Mouse (Mus musculus): ENCODE results near the gene Slco2b1. TPM values are rescaled to one million over a fixed set of nuclear protein-coding genes. Genes with fewer than 3 reads are reported as not detected.
"Not testable (repeated sequence)": the region's sequence is repeated elsewhere in the genome, so short reads cannot be mapped to it uniquely, and the experiment has no call there.

The Slco2b1 gene
- total RNA-seq, 2 experiments from 2014 or later: 10.1 to 11.9 TPM

DNA sequence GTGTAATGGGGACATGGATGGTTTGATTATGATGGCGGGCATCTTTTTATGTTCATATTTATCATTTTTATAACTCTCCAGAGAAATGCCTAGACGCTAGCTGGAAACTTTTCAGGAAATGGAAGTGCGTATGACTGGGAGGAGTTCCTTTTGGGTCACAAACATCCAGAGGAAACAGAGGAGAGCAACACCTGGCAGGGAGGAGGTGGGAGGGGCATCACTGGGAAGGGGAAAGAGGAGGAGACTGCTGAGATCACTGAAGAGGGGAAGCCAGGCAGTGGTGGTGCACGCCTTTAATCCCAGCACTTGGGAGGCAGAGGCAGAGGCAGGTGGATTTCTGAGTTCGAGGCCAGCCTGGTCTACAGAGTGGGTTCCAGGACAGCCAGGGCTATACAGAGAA, 16.7 kb downstream of the Slco2b1 start:
- not testable (repeated sequence) for DNase-seq (ENCODE audit: low spot score in 2 of 2)

DNA sequence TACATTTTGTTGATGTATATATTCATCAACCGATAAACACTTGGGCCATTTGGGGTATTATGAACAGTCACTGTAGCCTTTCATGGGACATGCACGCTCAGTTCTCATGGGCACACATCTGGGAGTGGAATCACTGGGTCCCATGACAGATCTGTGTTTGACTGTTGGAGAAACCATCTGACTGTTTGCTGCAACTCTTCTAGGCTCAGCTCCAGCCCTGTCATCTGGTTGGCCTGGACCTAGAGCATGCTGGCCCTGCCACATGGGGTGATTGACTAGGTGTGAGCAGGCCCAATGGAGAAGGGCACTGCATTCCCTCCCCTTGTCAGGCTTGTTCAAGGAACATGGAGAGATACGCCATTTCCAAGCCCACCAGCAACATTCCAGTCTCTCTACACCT, 17.2 kb downstream of the Slco2b1 start:
- DNase-seq (ENCODE audit: low spot score in 2 of 2): no peak

DNA sequence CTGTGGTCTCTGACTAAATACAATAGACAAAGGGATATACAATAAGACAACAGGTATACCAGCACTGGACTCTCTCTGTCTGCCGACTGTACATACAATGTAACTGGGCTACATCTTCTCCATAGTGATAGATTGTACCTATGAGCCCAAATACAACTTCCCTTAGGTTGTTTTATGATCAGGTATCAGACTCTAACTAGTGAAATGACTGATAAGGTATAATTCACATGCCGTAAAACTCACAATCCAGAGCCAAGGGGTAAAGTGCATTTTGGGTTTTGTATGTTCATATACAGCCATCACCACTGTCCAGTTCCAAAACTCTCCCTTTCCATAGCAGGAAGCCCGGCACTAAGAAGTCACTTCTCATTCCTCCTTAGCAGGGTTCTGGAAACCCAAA, 17.8 kb downstream of the Slco2b1 start:
- DNase-seq (ENCODE audit: low spot score in 2 of 2): no peak

- DNase-seq (ENCODE audit: low spot score in 2 of 2): no peak
These were observed 18.7 kb downstream of the Slco2b1 start for GRCm38 (mm10) chr7:99692396-99692795.

GRCm38 (mm10) chr7:99690819-99691218, 20.3 kb downstream of the Slco2b1 start:
- DNase-seq (ENCODE audit: low spot score in 2 of 2): no peak

DNA sequence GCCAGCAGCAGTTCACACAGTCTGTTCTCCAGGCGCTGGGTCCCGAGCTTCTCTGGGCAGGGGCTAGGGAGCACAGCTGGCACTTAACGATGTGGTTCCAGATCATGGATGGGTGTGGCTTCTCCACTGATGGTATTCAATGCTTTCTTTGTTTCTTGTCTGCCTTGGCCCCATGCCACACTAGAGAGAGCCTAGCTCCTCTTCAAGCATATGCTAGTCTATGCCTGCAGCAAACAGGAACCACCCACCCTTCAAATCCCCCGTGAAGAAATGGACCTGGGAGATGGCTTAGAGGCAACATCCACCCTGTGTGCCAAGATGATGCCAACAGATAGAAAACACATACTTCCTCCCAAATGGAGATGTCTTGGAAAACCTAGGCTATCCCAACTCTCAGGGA, 27.1 kb downstream of the Slco2b1 start:
- DNase-seq (ENCODE audit: low spot score in 2 of 2): peak; percentile 21 to 49

GRCm38 (mm10) chr7:99680771-99681170, 30.4 kb downstream of the Slco2b1 start:
- DNase-seq (ENCODE audit: low spot score in 2 of 2): no peak

DNA sequence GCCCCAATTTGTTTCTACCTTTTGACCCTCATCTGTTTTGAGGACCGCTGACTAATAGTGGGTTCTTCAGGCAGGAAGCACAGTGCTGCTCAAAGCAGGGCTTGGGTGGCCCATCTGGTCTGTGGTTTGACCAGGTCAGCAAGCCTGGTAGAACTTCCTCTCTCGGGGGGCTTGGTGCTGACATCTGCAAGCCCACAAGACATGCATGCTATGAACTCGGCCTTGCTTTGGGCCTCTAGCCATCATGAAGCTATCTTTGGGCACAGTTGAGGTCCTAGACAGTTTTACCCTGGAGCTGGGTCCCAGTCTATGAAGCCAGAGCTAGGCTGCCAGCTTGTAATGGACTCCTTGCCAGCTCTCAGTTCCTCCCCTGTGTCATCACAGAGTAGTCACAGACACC, 36.2 kb downstream of the Slco2b1 start:
- no peak for DNase-seq (ENCODE audit: low spot score in 2 of 2)

DNA sequence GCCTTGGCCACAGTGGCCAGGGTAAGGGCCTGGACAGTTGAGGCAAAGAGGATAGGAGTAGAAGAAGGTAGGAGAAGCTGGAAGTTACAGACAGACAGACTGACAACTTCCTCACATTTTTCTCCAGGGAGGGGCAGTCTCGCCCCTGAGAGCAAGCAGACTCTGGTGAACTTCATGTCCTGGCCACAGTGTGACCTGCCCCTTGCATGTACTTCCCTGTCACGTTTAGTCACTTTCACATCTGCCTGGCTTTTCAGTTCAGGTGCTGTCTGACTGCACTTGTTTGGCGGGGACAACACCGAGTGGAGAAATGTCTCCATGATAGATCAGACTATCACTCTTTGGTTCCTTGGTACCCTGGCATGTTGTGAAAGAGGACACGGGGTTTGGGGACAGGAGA, 36.9 kb downstream of the Slco2b1 start:
- DNase-seq (ENCODE audit: low spot score in 2 of 2): no peak

DNA sequence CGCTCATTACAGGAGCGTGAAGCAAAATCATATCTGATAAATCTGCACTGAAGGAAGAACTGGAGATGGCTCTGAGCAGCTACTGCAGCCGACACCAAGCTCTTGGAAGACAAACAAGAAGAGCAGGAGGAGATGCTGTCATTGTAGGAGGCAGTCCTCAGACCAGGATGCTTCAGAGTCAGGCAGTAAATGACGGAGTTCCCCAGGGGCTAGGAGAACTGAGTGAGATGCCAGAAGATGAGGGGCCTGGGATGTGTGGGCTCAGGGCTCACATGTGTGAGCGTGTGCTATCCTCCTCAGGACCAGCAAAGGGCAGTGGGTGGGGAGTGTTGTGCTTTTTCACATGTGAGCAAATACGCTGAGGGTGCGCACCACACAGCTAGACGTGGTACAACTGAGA, 38.0 kb downstream of the Slco2b1 start:
- no peak for DNase-seq (ENCODE audit: low spot score in 2 of 2)

DNA sequence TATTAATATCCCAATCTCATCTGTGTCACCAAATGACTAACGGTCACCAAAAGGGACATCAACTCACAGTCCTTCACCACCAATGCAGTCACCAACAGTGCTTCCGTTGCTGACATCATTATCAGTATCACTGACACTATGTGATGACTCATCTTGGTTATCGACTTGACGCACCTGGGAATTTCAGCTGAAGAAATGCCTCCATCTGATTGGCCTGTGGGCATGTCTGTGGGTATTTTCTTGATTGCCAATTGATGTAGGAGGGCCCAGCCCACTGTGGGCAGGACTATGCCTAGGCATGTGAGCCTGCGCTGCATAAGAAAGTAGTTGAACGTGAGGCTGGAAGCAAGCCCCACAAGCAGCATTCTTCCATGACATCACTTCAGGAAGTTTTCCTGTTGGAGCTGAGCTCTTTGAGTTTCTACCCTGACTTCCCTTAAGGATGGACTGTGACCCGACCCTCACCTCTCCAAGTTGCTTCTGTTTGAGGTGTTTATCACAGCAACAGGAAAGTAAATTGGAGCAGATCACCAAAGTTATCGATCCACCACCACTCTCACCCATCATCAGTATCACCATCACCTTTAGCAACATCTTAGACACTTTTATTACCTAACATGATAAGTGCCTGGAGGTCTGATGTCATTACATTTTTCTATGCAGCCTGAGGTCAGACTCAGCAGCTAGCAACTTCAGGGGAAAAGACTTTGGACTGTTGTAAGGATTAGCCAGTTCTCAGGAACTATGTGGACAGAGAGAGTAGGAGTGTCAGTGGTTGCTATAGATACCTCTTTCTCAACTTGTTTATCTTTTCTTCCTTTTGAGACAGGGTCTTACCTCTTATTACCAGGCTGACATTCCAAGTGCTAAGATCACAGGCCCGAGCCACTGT, 39.4 kb downstream of the Slco2b1 start:
- no peak for DNase-seq (ENCODE audit: low spot score in 2 of 2)

GRCm38 (mm10) chr7:99670915-99671314, 40.2 kb downstream of the Slco2b1 start:
- DNase-seq (ENCODE audit: low spot score in 2 of 2): no peak

GRCm38 (mm10) chr7:99668802-99669201, 42.3 kb downstream of the Slco2b1 start:
- DNase-seq (ENCODE audit: low spot score in 2 of 2): peak; percentile 11 to 19

- DNase-seq (ENCODE audit: low spot score in 2 of 2): no peak
These were observed 44.0 kb downstream of the Slco2b1 start for GRCm38 (mm10) chr7:99667096-99667495.

DNA sequence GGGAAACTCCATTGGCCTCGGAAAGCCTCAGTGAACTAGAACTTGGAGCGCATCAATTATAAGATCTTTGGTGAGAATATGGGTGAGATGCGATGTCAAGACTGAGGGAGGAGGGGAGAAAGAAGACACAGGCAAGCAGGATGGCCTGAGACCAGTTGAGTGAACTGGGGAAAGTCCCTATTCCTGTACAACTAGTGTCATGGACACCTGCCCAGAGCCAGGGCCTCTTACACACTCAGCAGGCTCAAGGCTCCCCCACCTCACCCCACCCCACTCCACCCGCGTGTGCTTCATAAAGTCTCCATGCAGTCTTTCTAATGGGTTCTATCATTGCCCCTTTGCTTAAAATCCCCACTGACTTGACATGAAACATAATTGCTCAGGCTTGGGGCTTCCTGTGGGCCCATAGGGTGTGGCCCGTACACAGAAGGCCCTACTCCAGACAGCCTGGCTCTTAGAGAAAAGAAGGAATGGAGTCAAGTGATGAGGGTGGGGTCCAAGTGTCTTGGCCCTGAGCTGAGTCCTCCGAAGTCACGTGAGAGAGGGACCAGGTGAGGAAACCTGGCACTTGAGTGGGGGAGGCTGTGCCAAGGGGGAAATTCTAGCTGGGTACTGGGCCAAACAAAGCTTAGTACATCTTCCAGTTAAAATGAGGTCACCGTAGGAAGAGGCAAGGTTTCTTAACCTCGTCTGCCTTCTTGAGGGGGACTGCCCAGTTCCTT, 45.2 kb downstream of the Slco2b1 start:
- no peak for DNase-seq (ENCODE audit: low spot score in 2 of 2)

DNA sequence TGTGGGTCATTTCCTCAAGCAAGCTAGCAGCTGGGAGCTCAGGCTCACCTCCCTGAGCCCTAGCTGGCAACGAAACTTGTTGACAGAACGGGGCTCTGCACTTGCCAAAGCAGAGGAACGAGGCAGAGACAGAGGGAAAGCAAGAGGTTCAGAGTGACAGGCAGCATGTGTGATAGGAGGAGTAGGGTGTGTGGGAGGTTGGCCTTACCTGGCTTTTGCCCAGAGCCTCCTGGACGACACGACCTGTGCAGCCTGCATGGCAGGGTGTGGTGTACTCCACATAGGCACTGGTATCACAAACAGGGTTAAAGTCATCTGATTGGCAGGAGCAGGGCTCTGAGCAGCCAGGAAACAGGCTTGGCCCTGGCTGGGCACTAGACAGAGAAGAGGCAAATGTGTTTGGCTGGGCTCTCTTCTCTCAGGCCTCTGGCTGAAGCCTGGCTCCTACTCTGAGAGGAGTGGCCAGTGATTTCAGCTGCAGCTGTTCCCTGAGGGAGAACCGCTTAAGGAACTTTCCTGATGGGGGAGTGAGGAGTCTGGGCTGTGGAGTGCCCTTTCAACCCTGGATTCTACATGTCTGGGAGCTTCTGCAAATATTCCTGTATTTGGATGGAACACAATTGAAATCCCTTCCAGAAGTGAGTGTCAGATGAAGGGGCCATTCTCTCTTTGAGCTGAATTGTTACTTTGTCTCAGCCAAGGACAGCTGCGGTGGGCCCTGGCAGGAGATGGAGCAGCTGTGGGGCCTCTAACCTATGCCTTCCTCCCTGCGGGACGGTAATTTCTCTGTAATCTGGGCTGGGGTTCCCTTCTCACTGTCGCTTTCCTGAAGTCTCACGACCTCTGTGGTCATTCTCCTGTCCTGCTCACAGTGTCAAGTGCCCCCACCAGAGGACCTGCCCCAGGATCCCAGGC, 46.3 kb downstream of the Slco2b1 start:
- DNase-seq (ENCODE audit: low spot score in 2 of 2): no peak

- DNase-seq (ENCODE audit: low spot score in 2 of 2): no peak
These were observed 47.5 kb downstream of the Slco2b1 start for GRCm38 (mm10) chr7:99663507-99664220.

GRCm38 (mm10) chr7:99662311-99662710, 48.8 kb downstream of the Slco2b1 start:
- DNase-seq (ENCODE audit: low spot score in 2 of 2): no peak

GRCm38 (mm10) chr7:99661571-99662230, 49.4 kb downstream of the Slco2b1 start:
- no peak for DNase-seq (ENCODE audit: low spot score in 2 of 2)

- no peak for DNase-seq (ENCODE audit: low spot score in 2 of 2)
These were observed 50.1 kb downstream of the Slco2b1 start for GRCm38 (mm10) chr7:99661071-99661470.
